Mouse (Mus musculus) lung, postnatal 0 days (tissue): ENCODE results near the gene Susd6. TPM values are rescaled to one million over a fixed set of nuclear protein-coding genes. Genes with fewer than 3 reads are reported as not detected.
A peak's percentile ranks its signal among the peaks of the same experiment; 100 is the strongest.

ENCODE experiments used
- ATAC-seq: fragments of 200-750 bp; cut with Nextera tagmentation; 2 replicates; pipeline ENCODE4 v1.8.0; 2017; ENCODE audit warnings: moderate library complexity
- DNase-seq: peaks from one replicate; pipeline ENCODE4 v3.0.0-alpha.2; 2016; ENCODE audit warnings: low spot score
- H3K27ac ChIP-seq: fragments of 300-500 bp; sonication (generic); 2 replicates; pipeline ENCODE4 v1.5.1; 2014; ENCODE audit warnings: antibody characterized with exemption, mild to moderate bottlenecking, low read length, mixed read lengths
- H3K27me3 ChIP-seq: fragments of 300-500 bp; sonication (generic); replicated peaks from 2 replicates; pipeline ENCODE4 v1.6.1; 2014; ENCODE audit warnings: low read length, mixed read lengths; ENCODE audit not compliant: insufficient read depth
- H3K36me3 ChIP-seq: fragments of 300-500 bp; sonication (generic); 2 replicates; pipeline ENCODE4 v1.6.1; 2014; ENCODE audit warnings: low read length, mixed read lengths; ENCODE audit not compliant: insufficient read depth
- H3K4me1 ChIP-seq: fragments of 300-500 bp; sonication (generic); 2 replicates; pipeline ENCODE4 v1.6.1; 2014; ENCODE audit warnings: antibody characterized with exemption, low read depth, low read length, mixed read lengths; ENCODE audit not compliant: insufficient read depth
- H3K4me2 ChIP-seq: fragments of 300-500 bp; sonication (generic); replicated peaks from 2 replicates; pipeline ENCODE4 v1.6.1; 2014; ENCODE audit warnings: low read depth, mild to moderate bottlenecking, low read length, moderate library complexity, mixed read lengths
- H3K4me3 ChIP-seq: fragments of 300-500 bp; sonication (generic); 2 replicates; pipeline ENCODE4 v1.5.1; 2014; ENCODE audit warnings: low read depth, low read length
- H3K9ac ChIP-seq: fragments of 300-500 bp; sonication (generic); replicated peaks from 2 replicates; pipeline ENCODE4 v1.6.1; 2014; ENCODE audit warnings: low read depth, mild to moderate bottlenecking
- H3K9me3 ChIP-seq: fragments of 300-500 bp; sonication (generic); 2 replicates; pipeline ENCODE4 v1.6.1; 2016; ENCODE audit warnings: low read length, mixed read lengths
- CTCF ChIP-seq: IDR thresholded peaks from 2 replicates; pipeline ENCODE4 v1.5.1; 2016; ENCODE audit warnings: antibody characterized with exemption, mild to moderate bottlenecking
- EP300 ChIP-seq: IDR thresholded peaks from 2 replicates; pipeline ENCODE4 v1.6.1; 2016; ENCODE audit warnings: antibody characterized with exemption, mild to moderate bottlenecking, control low read depth
- WGBS: fragments of 180-500 bp; shearing (Covaris S2); extraction: QIAGEN DNeasy Blood & Tissue Kit; methylation state at CpG from one replicate; pipeline ENCODE4 v1.1.7; 2014; 5-methylcytosine and 5-hydroxymethylcytosine counted together
- polyA plus RNA-seq: library from polyadenylated mRNA; unstranded; fragments of >200 nt; fragmentation: Nextera tagmentation; extraction: Ambion mirVana; gene quantifications from 2 replicates; pipeline ENCODE4 v1.2.1, GENCODE M21; 2015

Susd6 gene
- polyA plus RNA-seq, 1 experiment from 2014 or later: 26.5 TPM

DNA sequence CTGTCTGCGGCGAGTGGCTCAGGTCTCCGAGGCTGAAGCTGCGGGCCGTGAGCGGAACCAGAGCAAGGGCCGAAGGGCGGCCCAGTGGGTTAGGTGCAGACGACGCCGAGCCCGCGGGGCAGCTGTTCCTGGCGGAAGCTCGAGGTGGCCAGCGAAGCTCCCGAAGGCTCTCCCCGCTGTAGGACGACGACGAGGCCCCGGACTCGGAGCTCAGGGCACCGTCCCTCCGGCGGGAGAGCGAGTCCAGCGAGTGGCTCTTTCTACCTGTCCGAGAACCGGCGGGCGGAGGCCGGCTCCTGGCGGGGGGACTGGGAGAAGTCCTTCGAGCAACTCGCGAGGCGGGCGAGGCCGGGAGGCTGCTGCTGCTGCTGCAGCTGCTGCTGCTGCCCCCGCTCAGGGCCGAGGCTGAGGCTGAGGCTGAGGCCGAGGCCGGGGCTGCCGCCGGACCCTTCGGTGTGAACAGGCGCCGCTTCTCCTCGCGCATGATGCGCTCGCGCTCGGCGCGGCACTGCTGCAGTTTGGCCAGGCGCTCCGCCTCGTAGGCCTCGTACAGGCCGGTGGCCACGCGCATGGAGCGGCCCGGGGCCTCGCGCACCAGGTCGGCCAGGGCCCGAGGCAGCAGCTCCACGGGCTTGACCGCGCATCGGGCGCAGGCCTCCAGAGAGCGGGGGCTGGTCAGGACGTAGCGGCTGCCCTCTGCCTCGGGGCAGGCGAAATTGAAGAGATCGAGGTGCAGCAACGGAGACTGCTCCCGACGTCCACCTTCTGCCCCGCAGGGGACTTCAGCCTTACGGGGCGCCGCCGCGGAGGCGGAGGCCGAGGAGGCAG, 31.5 kb upstream of the Susd6 start:
- DNase-seq: peak; percentile 48
- no peak overlapping the region for H3K9ac ChIP-seq
- peak overlapping the region; percentile 49 for H3K4me3 ChIP-seq
- 3% methylated on average over 86 of the region's 92 CpGs for WGBS
- no peaks in the 10 kb centered on the region for H3K36me3 ChIP-seq
- ATAC-seq: peak; percentile 20
- peaks cover 16% of the 10 kb centered on the region for H3K4me1 ChIP-seq
- H3K27me3 ChIP-seq: peaks cover 67% of the 10 kb centered on the region
- no peak overlapping the region for H3K27ac ChIP-seq
- TF ChIP-seq EP300: no peak
- no peak for TF ChIP-seq CTCF
- peak overlapping the region; percentile 97 for H3K4me2 ChIP-seq
- no peaks in the 10 kb centered on the region for H3K9me3 ChIP-seq

DNA sequence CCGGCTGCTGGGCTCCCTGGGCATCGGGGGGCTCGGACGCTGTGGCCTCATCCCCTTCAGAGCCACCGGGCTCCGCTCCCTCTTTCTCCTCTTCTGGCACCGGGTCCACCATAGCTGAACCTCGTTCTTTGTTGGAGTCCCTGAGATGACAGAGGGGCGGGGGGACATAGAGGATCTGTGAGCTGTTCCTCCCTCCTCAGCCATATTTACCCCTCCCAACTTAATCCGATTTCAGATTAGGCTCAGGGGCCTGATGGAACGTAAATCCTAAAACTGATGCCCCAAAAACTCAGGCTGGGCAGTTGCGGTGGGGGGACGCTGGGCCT, 31.0 kb upstream of the Susd6 start:
- WGBS: 7% methylated on average over 11 of the region's 13 CpGs
- peak overlapping the region; percentile 49; the same call in 1 of the 2 replicates for H3K4me3 ChIP-seq
- H3K9ac ChIP-seq: no peak overlapping the region
- ATAC-seq: no peak
- H3K9me3 ChIP-seq: no peaks in the 10 kb centered on the region
- TF ChIP-seq CTCF (no peak), EP300 (no peak)
- no peaks in the 10 kb centered on the region for H3K36me3 ChIP-seq
- H3K4me2 ChIP-seq: peak overlapping the region; percentile 97
- no peak overlapping the region for H3K27ac ChIP-seq
- DNase-seq: no peak
- H3K27me3 ChIP-seq: peaks cover 67% of the 10 kb centered on the region
- peaks cover 16% of the 10 kb centered on the region for H3K4me1 ChIP-seq

DNA sequence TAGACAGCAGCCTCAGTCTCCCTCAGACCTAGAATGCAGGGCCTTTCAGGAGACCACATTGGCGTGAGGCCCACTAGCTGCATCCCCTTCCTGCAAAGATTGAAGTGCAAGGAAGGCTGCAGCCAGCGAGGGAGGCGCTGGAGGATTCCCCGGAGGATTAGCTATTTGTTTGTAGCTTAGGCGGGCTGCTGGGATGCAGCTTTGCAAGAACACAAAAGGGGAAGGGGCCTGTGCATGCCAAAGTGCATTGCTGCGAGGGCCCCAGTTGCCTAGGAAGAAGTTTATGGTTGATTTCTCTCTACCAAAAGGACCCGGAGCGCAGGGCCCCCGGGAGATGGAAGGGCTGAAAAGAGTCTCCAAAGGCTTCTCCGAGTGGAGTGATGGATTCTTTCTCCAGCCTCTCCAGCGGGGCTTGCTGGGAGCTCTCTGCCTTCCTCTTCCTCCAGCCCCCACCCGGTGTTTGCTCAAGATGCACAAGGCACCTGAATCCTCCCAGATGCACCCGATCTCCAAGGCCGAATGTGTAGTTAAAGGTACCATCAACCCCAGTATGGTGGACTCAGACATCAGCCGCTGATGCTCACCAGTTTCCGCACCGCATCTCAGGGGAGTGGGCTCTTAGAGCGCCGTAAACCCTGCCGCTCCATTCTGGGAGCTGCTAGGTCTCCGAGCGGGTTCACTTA, 30.5 kb upstream of the Susd6 start:
- DNase-seq (no peak), ATAC-seq (no peak)
- H3K4me3 ChIP-seq: peak overlapping the region; percentile 23; the same call in 1 of the 2 replicates
- TF ChIP-seq EP300 (no peak), CTCF (no peak)
- WGBS: 7% methylated on average over 22 of the region's 22 CpGs
- H3K36me3 ChIP-seq: no peaks in the 10 kb centered on the region
- no peaks in the 10 kb centered on the region for H3K9me3 ChIP-seq
- peaks cover 66% of the 10 kb centered on the region for H3K27me3 ChIP-seq
- H3K9ac ChIP-seq: no peak overlapping the region
- H3K4me1 ChIP-seq: peaks cover 16% of the 10 kb centered on the region
- no peak overlapping the region for H3K27ac ChIP-seq
- peak overlapping the region; percentile 50 for H3K4me2 ChIP-seq

DNA sequence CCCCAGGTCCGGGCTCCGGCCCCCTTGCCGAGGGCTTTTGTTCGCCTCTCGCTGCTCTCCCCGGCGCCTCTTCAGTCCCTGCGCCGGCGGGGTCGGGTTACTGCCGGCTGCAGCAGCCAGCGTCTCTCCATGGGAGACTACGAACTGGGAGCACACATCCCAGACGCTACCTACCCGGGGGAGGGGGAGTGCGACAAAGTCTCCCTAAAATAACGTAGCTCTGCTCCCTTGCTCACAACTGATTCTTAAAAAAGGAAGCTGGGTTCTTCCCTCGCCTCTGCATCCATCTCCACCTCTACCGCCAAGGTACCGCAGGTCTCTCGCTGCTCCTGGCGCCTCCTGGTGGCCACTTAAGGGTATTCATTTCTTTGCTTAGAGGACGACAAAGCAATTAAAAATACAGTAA, 29.9 kb upstream of the Susd6 start, which contains the start of gene Ccdc177:
Gene Ccdc177, minus strand, starts transcription at position 292 of the 406 bp plus-strand sequence.
- TF ChIP-seq CTCF (peak; percentile 94), EP300 (no peak)
- peak; percentile 82 for DNase-seq
- no peak for ATAC-seq
- Histone ChIP-seq H3K36me3 (no peaks in the 10 kb centered on the region), H3K9ac (no peak within 1 kb of the TSS), H3K27me3 (peaks cover 62% of the 10 kb centered on the region), H3K4me3 (peak within 1 kb of the TSS; percentile 23; the same call in 1 of the 2 replicates), H3K4me1 (peaks cover 16% of the 10 kb centered on the region), H3K9me3 (no peaks in the 10 kb centered on the region), H3K27ac (no peak within 1 kb of the TSS), H3K4me2 (peak within 1 kb of the TSS; percentile 50)
- WGBS: under 1% methylated on average over 24 of the region's 24 CpGs

DNA sequence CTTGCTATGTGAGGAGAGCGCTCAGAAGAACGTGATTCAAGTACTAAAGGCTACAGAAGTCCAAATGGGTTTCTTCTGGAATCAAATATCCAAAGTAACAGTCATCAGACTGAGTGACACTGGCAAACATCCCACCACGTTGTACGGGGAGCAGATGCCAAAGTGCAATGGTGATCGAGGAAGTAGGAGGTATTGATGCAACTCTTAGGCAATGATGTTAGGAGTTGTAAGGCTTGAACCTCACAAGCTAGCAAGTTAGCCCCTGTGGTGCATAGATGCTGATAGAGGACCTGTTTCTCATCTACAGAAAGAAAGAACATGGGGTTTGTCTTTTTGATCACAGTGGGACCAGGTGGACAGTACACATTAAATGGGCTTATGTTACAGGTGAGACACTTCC, 27.3 kb upstream of the Susd6 start:
- no peak for DNase-seq
- WGBS: 76% methylated on average over 5 of the region's 5 CpGs

DNA sequence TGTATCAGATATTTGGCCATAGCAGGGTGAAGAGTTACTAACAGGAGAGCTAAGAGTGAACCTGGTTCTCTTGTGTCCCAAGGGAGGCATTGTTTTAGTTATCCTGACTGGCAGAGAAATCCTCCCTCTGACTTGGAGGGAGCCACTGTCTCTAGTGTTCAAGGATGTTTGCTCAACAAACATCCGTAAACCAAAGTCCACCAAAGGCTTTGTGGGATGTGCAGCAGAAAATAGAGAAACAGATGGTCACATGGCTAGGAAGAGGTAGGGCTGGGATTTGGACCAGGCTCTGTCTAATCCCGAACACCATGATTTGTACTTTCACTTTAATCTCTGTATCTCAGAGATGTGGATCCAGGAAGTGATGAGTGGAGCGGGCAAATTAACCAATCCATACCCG, 26.2 kb upstream of the Susd6 start:
- Histone ChIP-seq H3K27me3 (peaks cover 25% of the 10 kb centered on the region), H3K4me1 (0 out of 2 replicates have a peak, but pooled peaks cover under 1% of the 10 kb centered on the region), H3K4me3 (no peak overlapping the region), H3K36me3 (no peaks in the 10 kb centered on the region), H3K27ac (no peak overlapping the region), H3K4me2 (no peak overlapping the region), H3K9me3 (no peaks in the 10 kb centered on the region), H3K9ac (no peak overlapping the region)
- TF ChIP-seq EP300 (no peak), CTCF (no peak)
- WGBS: 46% methylated on average over 4 of the region's 4 CpGs
- DNase-seq (no peak), ATAC-seq (no peak)

More for the DNA sequence above, 27.3 kb upstream of the Susd6 start:
- no peaks in the 10 kb centered on the region for H3K9me3 ChIP-seq
- no peak overlapping the region for H3K9ac ChIP-seq
- ATAC-seq: no peak
- peaks cover 36% of the 10 kb centered on the region for H3K27me3 ChIP-seq
- TF ChIP-seq EP300 (no peak), CTCF (no peak)
- H3K27ac ChIP-seq: no peak overlapping the region
- H3K4me3 ChIP-seq: no peak overlapping the region
- H3K4me1 ChIP-seq: peaks cover 10% of the 10 kb centered on the region; the same call in 1 of the 2 replicates
- H3K4me2 ChIP-seq: no peak overlapping the region
- H3K36me3 ChIP-seq: no peaks in the 10 kb centered on the region
